Mouse (Mus musculus) cerebellum, postnatal 4 days (tissue): Measurements from ENCODE around the gene Tpsab1.

Source experiments
- DNase-seq, 2 experiments: peaks; one replicate each; pipeline ENCODE4 v3.0.0; 2022; ENCODE audit warnings: low spot score in 2 of 2, mixed read lengths in 1 of 2

Gene Tpsab1

DNA sequence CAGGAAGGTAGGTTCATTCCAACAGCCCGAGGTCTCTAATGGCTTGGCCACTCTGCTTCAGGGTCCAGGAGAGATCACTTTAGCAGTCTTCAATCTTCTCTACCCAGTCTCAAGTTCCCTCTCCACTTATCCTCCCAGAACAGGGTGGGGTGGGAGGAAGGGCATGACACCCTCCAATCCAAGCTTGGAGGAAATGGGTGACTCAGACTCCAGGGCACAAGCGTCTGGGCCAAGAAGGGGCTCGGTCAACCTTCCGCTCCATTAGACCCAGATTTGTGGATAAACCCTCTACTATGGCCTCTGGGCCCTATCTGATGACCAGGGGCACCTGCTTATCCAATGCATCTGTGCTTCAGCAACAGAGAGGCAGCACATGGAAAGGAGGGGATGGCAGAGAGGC, at the start of gene Tpsab1:
TSS of gene Tpsab1 (minus strand) at position 101 of the 400 bp plus-strand sequence.
- no peak for DNase-seq

DNA sequence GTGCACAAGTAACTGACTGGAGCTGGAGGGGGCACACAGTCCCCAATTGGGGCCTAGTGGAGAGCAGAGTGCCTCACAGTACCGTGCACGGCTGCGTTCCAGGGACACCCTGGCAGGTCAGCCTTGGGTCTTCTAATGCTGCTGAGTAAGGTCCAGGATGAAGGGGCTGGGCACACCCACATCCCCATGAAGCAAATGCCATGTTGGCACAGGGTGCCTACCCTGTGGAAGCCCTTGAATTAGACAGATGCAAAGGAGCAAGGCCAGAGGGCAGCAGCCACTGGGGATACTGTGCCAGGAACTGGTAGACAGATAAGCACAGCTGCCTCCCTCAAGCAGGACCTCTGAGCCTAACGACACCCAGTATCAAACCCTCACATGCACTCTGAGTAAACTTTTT, 49.2 kb upstream of the Tpsab1 start:
- no peak for DNase-seq

DNA sequence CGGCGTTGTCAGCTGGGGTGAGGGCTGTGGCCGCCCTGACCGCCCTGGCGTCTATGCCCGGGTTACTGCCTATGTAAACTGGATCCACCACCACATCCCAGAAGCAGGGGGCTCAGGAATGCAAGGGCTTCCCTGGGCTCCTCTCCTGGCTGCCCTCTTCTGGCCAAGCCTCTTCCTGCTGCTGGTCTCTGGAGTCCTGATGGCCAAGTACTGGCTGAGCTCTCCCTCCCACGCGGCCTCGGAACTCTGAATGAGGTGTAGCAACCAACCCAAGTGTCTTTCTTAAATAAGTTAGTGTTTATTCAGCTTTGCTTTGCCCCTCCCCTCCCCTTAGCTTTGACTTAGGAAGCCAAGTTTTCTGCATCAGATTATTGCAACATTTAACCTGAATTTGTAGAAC, 28.6 kb upstream of the Tpsab1 start:
- no peak for DNase-seq

DNA sequence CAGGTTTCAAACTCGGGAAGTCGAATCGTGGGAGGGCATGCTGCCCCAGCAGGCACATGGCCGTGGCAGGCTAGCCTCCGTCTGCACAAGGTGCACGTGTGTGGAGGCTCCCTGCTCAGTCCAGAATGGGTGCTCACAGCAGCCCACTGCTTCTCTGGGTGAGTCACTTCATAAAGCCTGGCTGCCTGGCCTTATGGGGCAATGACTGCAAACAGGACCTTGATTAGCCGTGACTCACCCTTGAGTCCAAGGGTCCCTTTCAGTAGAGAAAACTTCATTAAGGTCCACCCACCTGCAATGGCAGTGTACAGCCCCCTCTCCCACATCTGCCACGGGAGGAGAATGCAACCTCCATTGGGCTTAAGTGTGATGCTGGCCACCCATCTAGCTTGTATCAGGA, 27.1 kb upstream of the Tpsab1 start:
- DNase-seq, result no peak

DNA sequence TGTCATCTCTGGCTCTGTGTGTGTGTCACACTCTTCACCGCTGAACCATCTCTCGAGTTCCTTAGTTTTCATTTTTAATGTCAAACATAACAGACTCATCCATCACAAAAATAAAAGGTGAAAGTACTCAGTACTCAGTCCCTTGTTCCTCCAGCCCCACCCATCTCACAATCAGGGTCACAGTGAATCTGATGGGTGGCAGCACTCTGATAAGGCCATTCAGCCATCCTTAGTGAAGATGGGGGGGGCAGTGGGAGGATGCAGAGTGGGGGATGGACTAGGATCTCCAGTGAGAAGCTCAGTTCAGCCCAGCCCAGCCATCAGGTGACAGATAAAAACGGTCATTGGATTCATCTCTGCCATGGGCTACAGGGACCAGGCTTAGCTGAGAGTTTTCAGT, 23.6 kb upstream of the Tpsab1 start, which contains the start of gene Tpsg1:
TSS of gene Tpsg1 (plus strand) at position 301 of the 400 bp plus-strand sequence.
- no peak for DNase-seq

DNA sequence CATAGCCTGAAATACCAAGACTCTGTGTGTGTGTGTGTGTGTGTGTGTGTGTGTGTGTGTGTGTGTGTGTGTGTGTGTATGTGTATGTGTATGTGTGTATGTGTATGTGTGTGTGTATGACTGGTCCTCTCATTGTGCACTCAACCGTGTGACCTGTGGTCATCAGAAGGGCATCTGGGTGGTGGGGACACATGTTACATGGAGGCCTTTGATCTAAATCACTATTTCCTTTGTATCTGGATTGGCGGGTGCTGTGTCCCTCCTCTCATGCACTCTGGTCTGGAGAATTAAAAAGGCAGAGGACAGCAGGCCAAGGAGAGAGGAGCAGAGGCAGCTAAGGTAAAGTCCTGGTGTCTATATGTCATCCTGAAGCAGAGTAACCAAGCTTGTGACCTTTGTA, 20.6 kb upstream of the Tpsab1 start, which contains the start of gene Tpsb2:
TSS of gene Tpsb2 (plus strand) at position 301 of the 400 bp plus-strand sequence.
- no peak for DNase-seq

DNA sequence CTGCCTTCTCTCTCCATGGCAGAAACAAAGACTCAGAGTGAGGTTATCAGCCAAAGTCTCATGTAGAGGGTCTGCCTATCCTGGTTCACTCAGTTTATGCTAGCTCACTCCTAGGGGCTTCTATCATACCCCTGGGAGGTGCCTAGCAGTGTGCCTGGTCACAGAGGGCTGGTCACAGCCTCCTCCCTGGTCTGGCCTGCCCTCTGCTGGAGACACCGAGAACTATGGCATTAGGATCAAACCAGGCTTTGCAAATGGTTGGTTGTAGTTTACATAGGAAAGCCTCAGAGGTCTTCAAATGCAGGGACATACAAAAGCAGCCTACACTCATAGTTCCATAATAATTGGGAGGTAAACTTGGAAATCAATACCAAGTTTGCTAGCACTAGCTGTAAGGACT, 18.4 kb upstream of the Tpsab1 start:
- DNase-seq, result peak in 1 of 2 experiments; percentile 23

DNA sequence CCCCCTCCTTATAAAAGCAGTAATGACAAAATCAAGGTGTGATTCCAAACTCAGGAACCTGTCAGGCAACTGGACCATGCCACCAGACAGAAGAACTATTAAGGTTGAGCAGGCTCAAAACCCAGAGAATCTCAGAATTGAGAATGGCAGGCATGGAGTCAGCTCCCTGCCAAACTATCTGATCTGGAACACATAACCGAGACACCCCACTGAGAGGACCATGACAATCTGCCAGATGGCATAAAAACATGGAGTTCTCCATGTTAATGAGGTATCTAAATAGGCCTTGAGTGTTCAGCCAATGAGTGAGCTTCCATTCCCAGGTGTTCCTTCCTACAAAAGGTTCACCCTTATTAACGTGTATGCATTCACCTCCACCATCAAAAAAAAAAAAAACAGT, 15.9 kb upstream of the Tpsab1 start:
- DNase-seq, result no peak

DNA sequence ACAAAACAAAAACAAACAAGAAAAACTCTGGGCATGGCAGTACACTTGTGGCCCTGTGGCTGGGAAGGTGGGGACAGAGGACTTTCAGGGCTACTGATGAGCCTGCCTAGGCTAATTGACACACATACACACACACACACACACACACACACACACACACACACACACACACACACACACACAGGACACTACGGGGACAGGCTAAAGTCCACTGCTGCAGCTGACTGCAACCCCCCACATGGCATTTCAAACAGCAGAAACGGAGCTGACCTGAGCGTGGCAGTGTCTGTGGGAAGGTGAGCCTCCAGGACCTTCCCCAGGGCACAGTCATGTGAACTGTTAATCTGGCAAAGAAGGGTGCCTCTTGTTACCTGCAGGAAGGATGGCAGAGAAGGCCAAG, 3.9 kb downstream of the Tpsab1 start:
- DNase-seq, result no peak

DNA sequence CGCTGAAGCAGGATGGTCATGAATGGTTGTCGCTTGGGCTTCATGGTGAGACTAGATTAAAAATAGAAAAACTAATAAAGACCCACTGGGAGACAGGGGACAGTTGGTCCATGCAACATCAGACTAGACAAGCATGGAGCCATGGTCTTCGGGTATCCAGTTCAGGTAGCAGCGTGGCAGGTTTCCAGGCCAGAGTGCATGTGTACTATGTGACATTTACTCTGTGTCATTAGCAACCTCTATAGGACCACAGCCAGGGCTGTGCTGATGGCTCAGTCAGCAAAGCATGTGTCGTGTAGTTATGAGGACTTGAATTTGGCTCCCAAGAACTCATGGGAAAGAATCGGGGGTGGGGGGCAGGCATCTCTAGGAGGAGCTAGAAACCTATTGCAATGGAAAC, 5.4 kb downstream of the Tpsab1 start:
- DNase-seq, result no peak

DNA sequence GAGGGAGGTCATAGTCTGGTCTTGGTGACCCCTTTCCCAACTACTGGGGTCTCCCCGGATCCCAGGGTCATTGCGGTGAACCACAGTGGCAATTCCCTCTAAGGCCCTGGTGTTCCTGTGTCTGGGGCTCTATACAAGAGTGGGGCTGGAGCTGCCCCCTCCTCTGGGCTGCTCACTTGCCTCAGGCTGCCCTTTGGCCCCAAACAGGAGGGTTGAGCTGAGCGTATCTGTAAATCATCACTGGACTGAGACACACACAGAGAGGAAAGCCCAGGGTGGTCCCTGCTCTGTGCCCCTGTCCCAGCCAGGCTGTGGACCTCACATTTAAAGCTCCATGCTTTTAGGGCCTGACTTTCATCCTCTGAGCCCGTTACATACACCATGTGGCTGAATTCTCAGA, 7.1 kb downstream of the Tpsab1 start:
- no peak for DNase-seq

DNA sequence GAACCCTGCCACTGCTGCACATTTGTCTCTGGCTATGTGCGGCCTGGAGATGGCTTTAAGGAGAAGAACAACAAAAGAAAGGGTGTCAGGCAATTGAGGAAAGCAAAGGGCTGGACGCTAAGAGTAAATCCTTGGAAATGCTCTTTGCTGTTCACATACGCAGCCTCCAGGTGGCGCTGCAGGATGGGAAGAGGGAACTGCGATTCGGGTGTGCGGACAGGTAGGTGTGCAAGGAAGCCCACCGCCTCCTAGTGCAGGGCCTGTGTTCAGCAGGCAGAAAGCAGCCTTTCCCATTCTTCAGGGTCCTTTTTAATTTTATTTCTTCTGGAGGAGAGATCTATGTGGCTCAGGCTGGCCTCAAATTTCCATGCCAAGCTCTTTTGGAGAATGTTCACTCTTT, 11.4 kb downstream of the Tpsab1 start:
- peak; percentile 60 to 78 for DNase-seq

DNA sequence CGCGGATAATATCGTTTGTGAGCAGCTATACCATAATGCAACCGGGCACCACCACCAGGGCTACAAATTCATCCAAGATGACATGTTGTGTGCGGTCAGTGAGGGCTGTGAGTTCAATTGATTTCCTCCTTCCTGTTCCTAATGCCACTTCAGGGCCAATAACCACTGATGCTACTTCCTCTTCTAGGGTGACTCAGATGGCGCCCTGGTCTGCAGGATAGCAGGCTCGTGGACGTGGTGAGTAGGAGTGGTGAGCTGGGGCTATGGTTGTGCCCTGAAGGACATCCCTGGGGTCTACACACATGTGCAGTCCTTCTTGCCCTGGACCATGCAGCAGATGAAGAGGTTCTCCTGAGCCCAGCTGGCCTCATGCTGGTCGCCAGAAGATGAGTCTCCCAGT, 13.0 kb downstream of the Tpsab1 start:
- no peak for DNase-seq

DNA sequence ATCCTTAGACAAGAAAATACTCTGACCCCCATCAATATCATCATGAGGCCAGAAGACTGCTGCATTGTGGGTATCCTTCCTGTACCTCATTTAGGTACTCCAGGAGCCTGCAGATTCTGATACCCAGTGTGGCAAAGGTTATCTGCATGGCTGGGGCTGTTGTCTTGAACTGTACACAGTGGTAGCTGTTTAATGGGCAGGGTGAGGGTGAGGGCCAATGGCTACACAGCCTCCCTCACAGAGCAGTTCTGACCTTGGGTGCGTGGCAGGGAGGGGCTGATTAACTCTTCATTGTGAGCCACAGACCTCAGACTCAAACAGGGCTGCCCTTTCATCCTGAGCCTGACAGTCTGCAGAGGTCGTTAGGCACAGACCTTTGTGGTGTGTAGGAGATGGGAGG, 22.4 kb downstream of the Tpsab1 start:
- DNase-seq, result no peak

DNA sequence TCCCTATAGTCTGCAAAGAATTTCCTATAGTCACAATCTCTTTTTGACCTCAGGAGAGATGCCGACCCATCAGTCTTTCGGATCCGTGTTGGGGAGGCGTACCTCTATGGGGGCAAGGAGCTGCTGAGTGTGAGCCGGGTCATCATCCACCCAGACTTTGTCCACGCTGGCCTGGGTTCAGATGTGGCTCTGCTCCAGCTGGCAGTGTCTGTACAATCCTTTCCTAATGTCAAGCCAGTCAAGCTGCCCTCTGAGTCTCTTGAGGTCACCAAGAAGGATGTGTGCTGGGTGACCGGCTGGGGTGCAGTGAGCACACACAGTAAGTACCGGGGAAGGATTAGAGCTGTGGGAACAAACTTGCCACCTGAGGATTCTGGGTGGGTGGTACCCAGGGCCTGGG, 24.5 kb downstream of the Tpsab1 start:
- no peak for DNase-seq

DNA sequence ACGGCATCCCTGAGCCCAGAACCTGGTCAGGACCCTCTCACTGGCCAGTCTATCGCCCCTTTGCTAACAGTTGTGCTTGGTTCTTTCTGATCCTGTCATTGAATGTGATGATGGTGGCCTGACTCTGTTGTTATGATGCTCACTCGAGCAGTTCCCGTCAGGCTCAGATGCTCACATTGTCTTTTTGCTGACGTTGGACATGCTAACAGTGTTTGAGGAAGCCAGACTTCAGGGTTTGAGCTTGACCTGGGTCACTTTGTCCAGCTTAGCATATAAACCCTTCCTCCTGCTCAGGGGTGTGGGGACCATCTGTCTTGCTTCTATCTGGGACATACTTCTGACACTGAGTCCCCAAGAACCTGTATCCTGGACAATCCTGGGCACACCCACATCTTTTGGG, 27.0 kb downstream of the Tpsab1 start, which contains the start of gene Prss29:
TSS of gene Prss29 (plus strand) at position 301 of the 400 bp plus-strand sequence.
- DNase-seq, result no peak

DNA sequence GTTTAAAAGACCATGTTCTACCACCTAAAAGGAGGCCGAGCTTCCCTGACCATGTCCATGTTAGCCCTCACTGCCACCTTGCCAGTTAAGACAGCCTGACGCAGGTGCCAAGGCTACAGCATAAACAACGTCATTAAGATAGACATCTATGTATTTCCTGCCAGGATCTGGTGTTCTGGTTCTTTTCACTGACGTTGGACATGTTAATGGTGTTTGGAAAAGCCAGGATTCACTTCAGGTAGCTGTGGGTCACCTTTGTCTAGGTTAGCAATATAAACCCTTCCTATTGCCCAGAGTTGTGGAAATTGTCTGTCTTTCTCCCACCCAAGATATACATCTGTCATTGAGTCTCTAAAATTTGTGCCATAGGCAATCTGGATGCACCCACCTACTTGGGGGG, 37.0 kb downstream of the Tpsab1 start, which contains the start of gene Prss28:
TSS of gene Prss28 (plus strand) at position 301 of the 400 bp plus-strand sequence.
- DNase-seq, result no peak

DNA sequence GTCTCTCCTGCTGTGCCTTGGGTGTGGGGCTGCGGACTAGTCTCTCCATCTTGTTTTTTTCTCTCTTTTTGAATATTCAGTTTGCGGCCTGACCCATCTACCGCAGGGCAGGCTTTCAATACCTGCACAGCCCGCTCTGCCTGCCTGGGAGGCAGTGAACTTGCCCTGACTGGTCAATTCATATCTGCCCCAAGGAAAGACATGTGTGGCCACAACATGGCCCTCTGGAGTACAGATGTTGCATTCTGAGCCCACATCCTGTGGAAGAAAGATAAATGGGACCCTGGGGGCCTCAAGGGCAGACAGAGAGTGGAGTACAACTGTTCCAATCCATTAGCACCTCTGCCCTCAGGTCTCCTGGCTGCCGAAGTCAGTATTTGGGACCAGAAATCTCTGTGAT, 47.3 kb downstream of the Tpsab1 start, which contains the start of gene Prss34:
TSS of gene Prss34 (plus strand) at position 301 of the 400 bp plus-strand sequence.
- no peak for DNase-seq

DNA sequence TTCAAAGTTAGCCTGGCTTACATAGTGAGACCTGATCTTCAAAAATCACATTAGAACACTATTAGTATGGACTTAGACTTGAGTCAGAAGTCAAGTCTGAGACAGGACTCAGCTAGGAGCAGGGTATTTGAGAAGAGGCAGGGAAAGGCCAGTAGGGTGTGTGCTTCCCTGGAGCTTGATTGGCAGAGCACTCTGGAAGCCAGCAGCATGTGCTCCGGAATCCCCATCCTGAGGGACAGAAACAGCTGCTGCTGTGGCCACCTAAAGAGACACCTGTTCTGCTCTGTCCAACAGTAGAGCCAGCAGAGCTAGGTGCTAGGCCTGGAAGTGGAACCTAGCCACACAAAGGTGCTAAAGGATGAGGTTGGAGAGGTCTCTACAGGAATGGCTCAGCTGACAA, 51.3 kb downstream of the Tpsab1 start:
- DNase-seq, result no peak

DNA sequence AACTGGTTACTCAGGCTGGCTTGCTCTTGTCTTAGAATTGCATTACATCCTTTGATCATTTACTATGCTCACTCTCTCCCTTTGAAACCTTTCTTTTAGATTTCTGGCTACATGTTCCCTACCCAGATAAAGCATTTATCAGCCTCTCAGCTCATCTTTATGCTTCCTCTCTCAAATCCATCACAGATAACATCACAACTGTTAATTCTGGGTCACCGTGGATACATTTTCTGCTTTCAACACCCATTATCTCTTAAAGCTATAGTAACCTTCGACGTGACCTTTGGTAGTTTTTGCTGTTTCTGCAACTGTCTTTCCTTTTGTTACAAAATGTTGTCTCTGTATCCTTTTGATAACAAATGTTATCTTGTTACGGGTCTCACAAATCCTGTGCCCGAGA, 51.9 kb downstream of the Tpsab1 start:
- no peak for DNase-seq
